Mouse (Mus musculus): Measurements from ENCODE around the gene H2-Ke6. TPM values are rescaled to one million over a fixed set of nuclear protein-coding genes. Genes with fewer than 3 reads are reported as not detected.

H2-Ke6 gene
- polyA plus RNA-seq, 1 experiment, result 24.5 TPM

DNA sequence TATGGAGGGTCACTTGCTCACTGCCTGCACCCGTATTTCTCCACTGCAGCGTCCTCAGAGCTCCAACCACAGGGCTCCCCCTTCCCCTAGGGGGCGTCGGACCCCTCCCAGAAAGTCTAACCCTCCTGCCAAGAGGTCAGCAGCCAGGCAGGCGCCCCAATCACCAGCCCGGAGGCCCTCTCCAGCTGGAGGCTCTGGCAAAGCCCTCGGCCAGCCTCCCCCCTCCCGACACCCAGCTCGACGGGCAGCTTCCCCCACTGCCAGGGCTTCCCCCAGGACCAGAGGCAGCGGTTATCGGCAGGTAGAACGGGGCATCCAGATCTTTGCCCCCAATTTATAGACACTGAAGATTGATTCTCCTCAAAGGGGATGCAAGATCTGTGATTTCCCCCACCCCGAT is 18.1 kb upstream of the H2-Ke6 start:
- H3K36me3 ChIP-seq (ENCODE audit: control insufficient read depth, insufficient read depth, low read length), result no peaks in the 10 kb centered on the region
- no peak for TF ChIP-seq CTCF (IDR thresholded peaks at IDR 0.05; ENCODE audit: control insufficient read depth, insufficient read depth, insufficient replicate concordance, low read depth, low read length)
- TF ChIP-seq POLR2A (IDR thresholded peaks at IDR 0.05; ENCODE audit: control insufficient read depth, low read depth, low read length), result no peak
- no peak overlapping the region for H3K4me3 ChIP-seq (ENCODE audit: control insufficient read depth, low read depth, low read length)
- H3K4me1 ChIP-seq (ENCODE audit: control insufficient read depth, insufficient read depth, low read length), result no peaks in the 10 kb centered on the region
- no peaks in the 10 kb centered on the region for H3K27me3 ChIP-seq (ENCODE audit: control insufficient read depth, insufficient read depth, low read length)
- no peak overlapping the region for H3K27ac ChIP-seq (ENCODE audit: control insufficient read depth, insufficient read depth, low read depth, low read length)

DNA sequence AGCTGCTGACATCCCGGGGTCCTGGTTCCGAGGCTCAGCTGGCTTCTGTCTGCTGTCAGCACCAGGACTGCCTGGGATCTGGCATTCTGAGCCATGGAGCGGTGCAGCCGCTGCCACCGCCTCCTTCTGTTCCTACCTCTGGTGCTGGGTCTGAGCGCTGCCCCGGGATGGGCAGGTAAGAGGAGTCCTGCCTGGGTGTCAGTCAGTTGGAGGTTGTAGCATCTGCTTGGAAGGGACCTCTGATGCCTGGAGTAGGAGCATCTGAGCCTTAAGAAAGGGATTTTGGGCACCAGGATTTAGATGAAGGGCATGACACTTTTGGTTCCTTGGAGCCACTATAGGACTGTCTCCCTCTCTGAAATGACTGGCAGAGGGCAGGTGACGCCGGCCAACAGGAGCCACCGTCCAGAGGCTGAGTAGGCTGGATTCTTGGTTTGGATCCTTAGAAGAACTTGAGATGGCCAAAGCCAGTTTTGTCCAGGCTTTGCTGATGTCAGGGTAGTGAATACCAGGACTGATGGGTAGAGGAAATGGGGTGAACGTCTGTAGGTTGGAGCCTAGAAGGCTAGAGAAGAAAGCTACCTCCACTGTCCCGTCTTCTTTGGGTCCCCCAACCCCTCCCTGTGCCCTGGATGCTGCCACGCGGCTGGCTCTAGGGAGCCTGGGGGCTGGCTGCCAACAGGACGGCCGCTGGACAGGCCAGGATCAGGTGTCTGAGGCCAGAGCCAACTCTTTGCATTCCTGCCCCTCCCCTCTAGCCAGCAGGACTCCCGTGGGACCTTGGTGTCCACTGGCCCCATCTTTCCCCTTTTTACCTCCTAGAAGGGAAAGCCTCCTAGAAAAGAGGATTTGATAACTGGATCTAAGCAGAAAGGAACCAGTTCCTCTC is 11.9 kb upstream of the H2-Ke6 start:
- Histone ChIP-seq H3K4me1 (ENCODE audit: control insufficient read depth, insufficient read depth, low read length) (peaks cover 13% of the 10 kb centered on the region), H3K27ac (ENCODE audit: control insufficient read depth, insufficient read depth, low read depth, low read length) (no peak overlapping the region), H3K4me3 (ENCODE audit: control insufficient read depth, low read depth, low read length) (no peak overlapping the region), H3K36me3 (ENCODE audit: control insufficient read depth, insufficient read depth, low read length) (no peaks in the 10 kb centered on the region; the same call in 1 of the 2 replicates), H3K27me3 (ENCODE audit: control insufficient read depth, insufficient read depth, low read length) (no peaks in the 10 kb centered on the region)
- TF ChIP-seq POLR2A (IDR thresholded peaks at IDR 0.05; ENCODE audit: control insufficient read depth, low read depth, low read length), result no peak
- TF ChIP-seq CTCF (IDR thresholded peaks at IDR 0.05; ENCODE audit: control insufficient read depth, insufficient read depth, insufficient replicate concordance, low read depth, low read length), result no peak

- no peak for TF ChIP-seq CTCF (IDR thresholded peaks at IDR 0.05; ENCODE audit: control insufficient read depth, insufficient read depth, insufficient replicate concordance, low read depth, low read length)
- TF ChIP-seq POLR2A (IDR thresholded peaks at IDR 0.05; ENCODE audit: control insufficient read depth, low read depth, low read length), result no peak
- Histone ChIP-seq H3K36me3 (ENCODE audit: control insufficient read depth, insufficient read depth, low read length) (no peaks in the 10 kb centered on the region; the same call in 1 of the 2 replicates), H3K4me3 (ENCODE audit: control insufficient read depth, low read depth, low read length) (no peak within 1 kb of the TSS), H3K27me3 (ENCODE audit: control insufficient read depth, insufficient read depth, low read length) (no peaks in the 10 kb centered on the region), H3K4me1 (ENCODE audit: control insufficient read depth, insufficient read depth, low read length) (peaks cover 13% of the 10 kb centered on the region), H3K27ac (ENCODE audit: control insufficient read depth, insufficient read depth, low read depth, low read length) (no peak within 1 kb of the TSS)
Measured at GRCm38 (mm10) chr17:34038878-34039561, 11.2 kb upstream of the H2-Ke6 start, which contains the start of gene Col11a2. Gene Col11a2, plus strand, starts transcription at chr17:34039437.

- H3K4me3 ChIP-seq (ENCODE audit: control insufficient read depth, low read depth, low read length), result no peak overlapping the region
- H3K36me3 ChIP-seq (ENCODE audit: control insufficient read depth, insufficient read depth, low read length), result no peaks in the 10 kb centered on the region; the same call in 1 of the 2 replicates
- no peaks in the 10 kb centered on the region for H3K27me3 ChIP-seq (ENCODE audit: control insufficient read depth, insufficient read depth, low read length)
- TF ChIP-seq CTCF (IDR thresholded peaks at IDR 0.05; ENCODE audit: control insufficient read depth, insufficient read depth, insufficient replicate concordance, low read depth, low read length) (no peak), POLR2A (IDR thresholded peaks at IDR 0.05; ENCODE audit: control insufficient read depth, low read depth, low read length) (no peak)
- H3K27ac ChIP-seq (ENCODE audit: control insufficient read depth, insufficient read depth, low read depth, low read length), result no peak overlapping the region
- peaks cover 14% of the 10 kb centered on the region for H3K4me1 ChIP-seq (ENCODE audit: control insufficient read depth, insufficient read depth, low read length)
Measured at GRCm38 (mm10) chr17:34038440-34038839, 10.6 kb upstream of the H2-Ke6 start.

GRCm38 (mm10) chr17:34037241-34037640 is 9.4 kb upstream of the H2-Ke6 start:
- no peak overlapping the region for H3K27ac ChIP-seq (ENCODE audit: control insufficient read depth, insufficient read depth, low read depth, low read length)
- peaks cover 24% of the 10 kb centered on the region for H3K4me1 ChIP-seq (ENCODE audit: control insufficient read depth, insufficient read depth, low read length)
- no peak for TF ChIP-seq CTCF (IDR thresholded peaks at IDR 0.05; ENCODE audit: control insufficient read depth, insufficient read depth, insufficient replicate concordance, low read depth, low read length)
- no peak overlapping the region for H3K4me3 ChIP-seq (ENCODE audit: control insufficient read depth, low read depth, low read length)
- no peaks in the 10 kb centered on the region for H3K27me3 ChIP-seq (ENCODE audit: control insufficient read depth, insufficient read depth, low read length)
- no peaks in the 10 kb centered on the region; the same call in 1 of the 2 replicates for H3K36me3 ChIP-seq (ENCODE audit: control insufficient read depth, insufficient read depth, low read length)

DNA sequence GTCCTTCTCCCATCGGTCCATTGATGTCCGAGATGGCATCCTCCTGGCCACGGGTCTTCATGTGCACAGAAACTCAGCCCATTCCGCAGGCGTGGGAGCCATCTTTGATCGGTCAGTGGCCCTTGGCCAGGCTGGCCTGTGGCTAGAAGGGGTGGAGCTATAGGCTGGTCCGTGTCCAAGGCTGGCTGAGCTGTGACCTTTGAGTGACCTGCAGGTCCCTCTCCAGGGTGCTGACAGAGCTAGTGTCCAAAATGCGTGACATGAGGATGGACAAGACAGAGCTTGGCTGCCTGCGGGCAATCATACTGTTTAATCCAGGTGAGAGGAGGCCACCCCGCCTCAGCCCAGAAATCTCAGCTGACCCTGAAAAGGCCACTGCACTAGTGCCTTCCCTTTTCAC is 8.8 kb upstream of the H2-Ke6 start:
- H3K27me3 ChIP-seq (ENCODE audit: control insufficient read depth, insufficient read depth, low read length), result no peaks in the 10 kb centered on the region
- peaks cover 24% of the 10 kb centered on the region for H3K4me1 ChIP-seq (ENCODE audit: control insufficient read depth, insufficient read depth, low read length)
- no peak overlapping the region for H3K27ac ChIP-seq (ENCODE audit: control insufficient read depth, insufficient read depth, low read depth, low read length)
- TF ChIP-seq CTCF (IDR thresholded peaks at IDR 0.05; ENCODE audit: control insufficient read depth, insufficient read depth, insufficient replicate concordance, low read depth, low read length) (no peak), POLR2A (IDR thresholded peaks at IDR 0.05; ENCODE audit: control insufficient read depth, low read depth, low read length) (no peak)
- H3K36me3 ChIP-seq (ENCODE audit: control insufficient read depth, insufficient read depth, low read length), result no peaks in the 10 kb centered on the region; the same call in 1 of the 2 replicates
- no peak overlapping the region for H3K4me3 ChIP-seq (ENCODE audit: control insufficient read depth, low read depth, low read length)

- no peak overlapping the region for H3K4me3 ChIP-seq (ENCODE audit: control insufficient read depth, low read depth, low read length)
- H3K27ac ChIP-seq (ENCODE audit: control insufficient read depth, insufficient read depth, low read depth, low read length), result no peak overlapping the region
- no peaks in the 10 kb centered on the region; the same call in 1 of the 2 replicates for H3K36me3 ChIP-seq (ENCODE audit: control insufficient read depth, insufficient read depth, low read length)
- H3K4me1 ChIP-seq (ENCODE audit: control insufficient read depth, insufficient read depth, low read length), result peaks cover 28% of the 10 kb centered on the region
- H3K27me3 ChIP-seq (ENCODE audit: control insufficient read depth, insufficient read depth, low read length), result no peaks in the 10 kb centered on the region
- TF ChIP-seq CTCF (IDR thresholded peaks at IDR 0.05; ENCODE audit: control insufficient read depth, insufficient read depth, insufficient replicate concordance, low read depth, low read length) (no peak), POLR2A (IDR thresholded peaks at IDR 0.05; ENCODE audit: control insufficient read depth, low read depth, low read length) (no peak)
Measured at GRCm38 (mm10) chr17:34035517-34035916, 7.7 kb upstream of the H2-Ke6 start.

Data from testis, adult 2 months (tissue).